Mouse (Mus musculus) stomach, embryonic 16.5 days (tissue): Measurements from ENCODE around the gene Ppm1a. TPM values are rescaled to one million over a fixed set of nuclear protein-coding genes. Genes with fewer than 3 reads are reported as not detected.

Experiments used
- ATAC-seq: fragments of 200-750 bp; cut with Nextera tagmentation; 2 replicates; pipeline ENCODE4 v1.8.0; 2017; ENCODE audit warnings: moderate number of reproducible peaks, moderate TSS enrichment; ENCODE audit not compliant: insufficient read depth, low FRiP score
- H3K27ac ChIP-seq: fragments of 300-500 bp; sonication (generic); 2 replicates; pipeline ENCODE4 v1.5.1; 2014; ENCODE audit warnings: low read length
- H3K27me3 ChIP-seq: fragments of 300-500 bp; sonication (generic); 2 replicates; pipeline ENCODE4 v1.6.1; 2014; ENCODE audit warnings: low read length, control low read depth, mixed read lengths; ENCODE audit not compliant: control insufficient read depth, insufficient read depth
- H3K36me3 ChIP-seq: fragments of 300-500 bp; sonication (generic); 2 replicates; pipeline ENCODE4 v1.6.1; 2014; ENCODE audit warnings: low read length; ENCODE audit not compliant: control insufficient read depth, insufficient read depth
- H3K4me1 ChIP-seq: fragments of 300-500 bp; sonication (generic); 2 replicates; pipeline ENCODE4 v1.6.1; 2014; ENCODE audit warnings: low read length, control low read depth, mixed read lengths; ENCODE audit not compliant: control insufficient read depth, insufficient read depth
- H3K4me2 ChIP-seq: fragments of 300-500 bp; sonication (generic); 2 replicates; pipeline ENCODE4 v1.6.1; 2014; ENCODE audit warnings: low read depth, low read length, mixed read lengths
- H3K4me3 ChIP-seq: fragments of 300-500 bp; sonication (generic); replicated peaks from 2 replicates; pipeline ENCODE4 v1.5.1; 2014; ENCODE audit warnings: mild to moderate bottlenecking, low read length
- H3K9ac ChIP-seq: fragments of 300-500 bp; sonication (generic); 2 replicates; pipeline ENCODE4 v1.6.1; 2014; ENCODE audit warnings: low read length
- H3K9me3 ChIP-seq: fragments of 300-500 bp; sonication (generic); replicated peaks from 2 replicates; pipeline ENCODE4 v1.6.1; 2016; ENCODE audit warnings: low read length, control low read depth; ENCODE audit not compliant: control insufficient read depth
- WGBS: fragments of 180-500 bp; shearing (Covaris S2); extraction: QIAGEN DNeasy Blood & Tissue Kit; methylation state at CpG from one replicate; pipeline ENCODE4 v1.1.7; 2014; 5-methylcytosine and 5-hydroxymethylcytosine counted together
- polyA plus RNA-seq: library from polyadenylated mRNA; unstranded; fragments of >200 nt; fragmentation: Nextera tagmentation; extraction: Ambion mirVana; gene quantifications from 2 replicates; pipeline ENCODE4 v1.2.1, GENCODE M21; 2015

Gene Ppm1a
- polyA plus RNA-seq, 1 experiment from 2014 or later = 22.9 TPM

DNA sequence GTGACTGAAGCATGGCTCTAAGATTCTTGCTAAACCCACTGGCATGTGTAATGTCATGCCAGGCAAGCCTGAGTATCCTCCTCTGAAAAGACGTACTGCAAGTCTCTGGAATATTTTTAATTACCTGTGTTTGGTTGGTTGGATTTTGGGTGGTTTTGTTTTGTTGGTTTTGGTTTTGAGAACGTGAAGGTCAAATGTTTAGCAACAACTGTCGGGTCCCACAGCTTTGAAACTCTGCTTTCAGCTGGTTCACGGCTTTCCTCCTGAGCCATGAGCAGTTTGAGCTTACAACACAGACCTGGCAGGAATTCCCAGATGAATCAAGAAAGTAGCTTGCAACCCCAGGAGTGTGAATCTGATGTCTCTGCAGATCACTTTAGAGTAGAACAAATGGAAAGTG is 29.7 kb downstream of the Ppm1a start:
- no peaks in the 10 kb centered on the region for H3K27me3 ChIP-seq

DNA sequence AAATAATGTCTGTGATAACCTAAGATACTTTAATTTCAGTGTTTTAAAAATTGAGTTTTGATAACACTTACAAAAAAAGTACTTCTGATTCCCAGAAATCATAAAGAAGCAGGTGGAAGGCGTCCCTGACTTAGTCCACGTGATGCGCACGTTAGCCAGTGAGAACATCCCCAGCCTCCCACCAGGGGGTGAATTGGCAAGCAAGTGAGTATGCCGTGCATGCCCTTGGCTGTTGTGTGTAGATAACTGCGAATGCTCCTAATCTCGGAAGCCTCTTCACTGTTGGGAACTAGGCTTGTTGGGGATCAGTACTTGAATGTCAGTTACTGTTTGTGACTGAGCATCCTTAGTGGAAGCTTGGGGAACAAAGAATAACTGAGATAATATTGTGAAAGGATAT is 33.3 kb downstream of the Ppm1a start:
- Histone ChIP-seq H3K27me3 (no peaks in the 10 kb centered on the region), H3K4me1 (no peaks in the 10 kb centered on the region; the same call in none of the 2 replicates), H3K4me2 (no peak overlapping the region), H3K27ac (no peak overlapping the region), H3K9ac (no peak overlapping the region), H3K36me3 (peaks cover 7% of the 10 kb centered on the region; the same call in 1 of the 2 replicates), H3K4me3 (no peak overlapping the region), H3K9me3 (no peaks in the 10 kb centered on the region)
- 69% methylated on average over 7 of the region's 7 CpGs for WGBS
- ATAC-seq = no peak

More for the DNA sequence above, 29.7 kb downstream of the Ppm1a start:
- no peak for ATAC-seq
- H3K4me2 ChIP-seq = no peak overlapping the region
- 86% methylated on average over 4 of the region's 4 CpGs for WGBS
- no peak overlapping the region for H3K4me3 ChIP-seq
- no peak overlapping the region for H3K27ac ChIP-seq
- no peaks in the 10 kb centered on the region; the same call in 1 of the 2 replicates for H3K4me1 ChIP-seq
- no peaks in the 10 kb centered on the region for H3K9me3 ChIP-seq
- H3K36me3 ChIP-seq = peaks cover 8% of the 10 kb centered on the region; the same call in 1 of the 2 replicates
- H3K9ac ChIP-seq = no peak overlapping the region

DNA sequence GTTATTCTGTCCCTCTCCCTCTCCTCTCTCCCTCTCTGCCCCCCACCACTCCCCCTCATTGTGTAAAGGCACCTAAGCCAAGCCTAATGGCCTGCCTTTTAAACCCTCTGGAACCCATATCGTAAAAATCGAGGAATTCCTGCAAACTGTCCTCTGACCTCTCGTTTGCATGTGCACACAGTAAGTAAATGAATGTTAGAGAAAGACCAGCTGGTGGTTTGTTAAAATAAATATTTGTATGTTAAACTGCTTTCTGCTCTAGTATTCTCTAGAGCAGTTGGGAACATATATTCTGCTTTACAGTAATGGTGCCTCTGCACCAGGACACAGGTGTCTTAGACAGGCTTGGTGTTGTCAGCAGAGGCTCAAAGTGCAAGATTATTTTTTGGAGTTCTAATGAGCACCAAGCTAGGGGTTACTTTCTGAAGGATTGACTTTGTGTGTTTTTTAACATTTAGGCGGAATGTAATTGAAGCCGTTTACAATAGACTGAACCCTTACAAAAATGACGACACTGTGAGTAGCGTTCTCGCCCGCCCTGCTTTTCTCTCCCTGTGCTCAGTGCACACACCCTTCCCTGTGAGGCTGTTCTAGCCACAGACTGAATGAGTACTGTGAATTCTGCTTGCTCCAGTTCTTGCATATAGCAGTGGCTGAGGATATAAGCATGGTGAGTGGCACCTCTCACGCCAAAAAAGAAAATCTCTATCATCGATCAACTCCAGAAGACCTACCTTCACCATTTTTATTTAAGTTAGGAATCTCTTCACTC is 35.3 kb downstream of the Ppm1a start:
- WGBS = 42% methylated on average over 11 of the region's 11 CpGs
- no peak for ATAC-seq
- Histone ChIP-seq H3K27ac (no peak overlapping the region), H3K9me3 (no peaks in the 10 kb centered on the region), H3K27me3 (no peaks in the 10 kb centered on the region), H3K36me3 (peaks cover 8% of the 10 kb centered on the region; the same call in 1 of the 2 replicates), H3K4me2 (no peak overlapping the region), H3K4me3 (no peak overlapping the region), H3K9ac (no peak overlapping the region), H3K4me1 (no peaks in the 10 kb centered on the region; the same call in none of the 2 replicates)

DNA sequence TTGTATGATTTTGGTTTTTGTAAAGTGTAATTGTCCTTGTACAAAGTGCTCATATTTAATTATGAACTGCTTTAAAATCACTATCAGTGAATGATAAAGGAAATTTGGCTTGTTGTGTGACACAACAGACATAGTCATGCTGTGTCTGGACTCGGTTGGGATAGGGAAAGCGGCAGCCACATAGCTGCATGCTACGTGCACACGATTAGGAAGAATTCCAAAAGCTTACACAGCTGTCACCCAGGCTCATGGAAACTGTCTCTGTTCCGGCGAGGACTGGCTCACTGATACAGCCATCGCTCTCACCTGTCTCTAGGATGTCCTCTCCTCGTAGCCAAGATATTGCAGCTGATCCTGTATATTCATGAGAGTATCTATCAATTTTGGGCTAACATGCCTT is 36.7 kb downstream of the Ppm1a start:
- Histone ChIP-seq H3K4me1 (no peaks in the 10 kb centered on the region; the same call in none of the 2 replicates), H3K9ac (no peak overlapping the region), H3K27me3 (no peaks in the 10 kb centered on the region), H3K9me3 (no peaks in the 10 kb centered on the region), H3K4me2 (no peak overlapping the region), H3K36me3 (peaks cover 8% of the 10 kb centered on the region; the same call in 1 of the 2 replicates), H3K27ac (no peak overlapping the region), H3K4me3 (no peak overlapping the region)
- ATAC-seq = no peak
- 95% methylated on average over 8 of the region's 8 CpGs for WGBS

DNA sequence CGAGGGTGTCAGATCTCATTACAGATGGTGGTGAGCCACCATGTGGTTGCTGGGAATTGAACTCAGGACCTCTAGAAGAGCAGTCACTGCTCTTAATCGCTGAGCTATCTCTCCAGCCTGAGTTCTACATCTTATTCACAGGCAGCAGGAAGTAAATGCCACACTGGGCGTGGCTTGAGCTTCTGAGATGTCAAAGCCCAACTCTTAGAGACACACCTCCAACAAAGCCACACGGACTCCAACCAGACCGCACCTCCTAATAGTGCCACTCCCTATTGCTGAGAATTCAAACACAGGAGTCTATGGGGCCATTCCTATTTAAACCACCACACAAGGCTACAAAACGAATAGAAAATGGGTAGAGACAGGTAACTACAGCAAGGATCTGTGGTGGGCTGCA is 52.5 kb downstream of the Ppm1a start:
- ATAC-seq = peak; percentile 58; the same call in 1 of the 2 replicates
- Histone ChIP-seq H3K4me3 (no peak overlapping the region), H3K4me1 (no peaks in the 10 kb centered on the region), H3K27ac (no peak overlapping the region), H3K4me2 (no peak overlapping the region), H3K27me3 (no peaks in the 10 kb centered on the region), H3K36me3 (no peaks in the 10 kb centered on the region), H3K9me3 (no peaks in the 10 kb centered on the region), H3K9ac (no peak overlapping the region)
- 65% methylated on average over 6 of the region's 6 CpGs for WGBS

DNA sequence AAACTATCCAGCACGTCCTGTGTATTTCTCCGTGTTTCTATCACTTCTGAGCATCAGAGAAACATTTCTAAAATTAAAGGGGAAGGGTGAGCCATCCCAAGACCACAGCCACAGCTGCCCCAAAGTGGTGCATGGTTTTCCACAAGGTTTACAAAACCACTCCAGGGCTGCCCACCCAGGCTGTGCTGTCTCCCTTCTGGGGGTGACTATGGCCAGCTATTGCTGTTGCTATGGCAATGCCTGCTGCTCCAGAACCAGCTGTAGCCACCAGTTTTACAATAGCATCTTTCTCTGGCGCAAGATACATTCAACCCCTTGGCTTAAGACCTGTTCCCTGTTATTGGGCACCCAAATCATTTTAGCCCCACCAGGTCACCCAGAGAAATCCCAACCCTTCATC is 54.3 kb downstream of the Ppm1a start:
- ATAC-seq = no peak
- Histone ChIP-seq H3K4me1 (no peaks in the 10 kb centered on the region), H3K4me3 (no peak overlapping the region), H3K9me3 (no peaks in the 10 kb centered on the region), H3K27me3 (no peaks in the 10 kb centered on the region), H3K27ac (no peak overlapping the region), H3K9ac (no peak overlapping the region), H3K4me2 (no peak overlapping the region), H3K36me3 (no peaks in the 10 kb centered on the region)
- WGBS = 76% methylated on average over 3 of the region's 3 CpGs

DNA sequence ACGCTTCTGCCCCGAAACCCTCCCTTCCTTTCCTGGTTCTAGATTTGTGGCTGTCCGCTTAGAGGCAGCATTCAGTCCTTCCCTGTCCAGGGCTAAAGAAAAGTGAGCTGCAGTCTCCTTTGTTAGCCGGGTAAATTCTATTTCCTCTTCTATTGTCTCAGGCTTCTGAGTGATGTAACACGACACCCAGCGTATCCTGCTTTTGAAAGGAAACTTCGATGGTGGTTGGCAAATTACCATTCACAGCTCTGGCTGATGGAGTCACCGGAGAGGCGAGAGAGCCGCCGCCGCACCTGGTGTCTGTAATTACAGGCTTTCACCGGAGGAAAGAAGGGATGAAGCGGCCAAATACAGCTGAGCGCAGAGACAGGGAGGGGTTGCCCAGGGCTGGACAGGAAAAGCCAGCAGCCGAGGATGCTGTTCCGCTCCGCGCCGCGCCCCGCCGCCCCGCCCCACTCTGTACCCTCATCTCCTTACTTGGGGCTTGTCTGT is 63.7 kb downstream of the Ppm1a start:
- no peaks in the 10 kb centered on the region for H3K27me3 ChIP-seq
- WGBS = 4% methylated on average over 24 of the region's 24 CpGs

DNA sequence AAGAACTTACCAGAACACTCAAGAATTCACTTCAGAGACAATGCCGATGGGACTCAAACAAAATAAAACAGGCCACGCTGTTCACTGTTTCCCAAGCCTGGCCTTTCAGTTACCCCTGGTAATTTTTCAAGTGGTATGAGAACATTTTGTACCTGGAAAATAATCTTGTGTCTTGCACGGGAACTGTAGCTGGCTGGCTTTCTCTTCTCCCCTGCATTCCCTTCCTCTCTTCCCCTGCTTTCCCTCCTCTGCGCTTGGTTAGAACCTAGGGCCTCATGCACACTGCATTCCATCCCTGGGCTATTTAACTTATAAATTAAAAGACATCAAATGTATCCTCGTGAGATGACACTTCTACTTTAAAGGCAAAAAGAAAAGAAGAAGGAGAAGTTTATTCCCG is 64.3 kb downstream of the Ppm1a start:
- Histone ChIP-seq H3K9me3 (no peaks in the 10 kb centered on the region), H3K4me1 (peaks cover 4% of the 10 kb centered on the region; the same call in 1 of the 2 replicates), H3K27ac (peak overlapping the region; percentile 80), H3K36me3 (no peaks in the 10 kb centered on the region), H3K27me3 (no peaks in the 10 kb centered on the region), H3K4me2 (peak overlapping the region; percentile 74), H3K4me3 (peak overlapping the region; percentile 52), H3K9ac (peak overlapping the region; percentile 67)
- ATAC-seq = peak; percentile 42; the same call in 1 of the 2 replicates
- 22% methylated on average over 6 of the region's 6 CpGs for WGBS

More for the DNA sequence above, 63.7 kb downstream of the Ppm1a start:
- Histone ChIP-seq H3K4me3 (peak overlapping the region; percentile 52), H3K9me3 (no peaks in the 10 kb centered on the region), H3K27ac (peak overlapping the region; percentile 80), H3K4me2 (peak overlapping the region; percentile 74), H3K4me1 (peaks cover 4% of the 10 kb centered on the region; the same call in 1 of the 2 replicates), H3K36me3 (no peaks in the 10 kb centered on the region), H3K9ac (peak overlapping the region; percentile 67)
- ATAC-seq = peak; percentile 88; the same call in 1 of the 2 replicates

DNA sequence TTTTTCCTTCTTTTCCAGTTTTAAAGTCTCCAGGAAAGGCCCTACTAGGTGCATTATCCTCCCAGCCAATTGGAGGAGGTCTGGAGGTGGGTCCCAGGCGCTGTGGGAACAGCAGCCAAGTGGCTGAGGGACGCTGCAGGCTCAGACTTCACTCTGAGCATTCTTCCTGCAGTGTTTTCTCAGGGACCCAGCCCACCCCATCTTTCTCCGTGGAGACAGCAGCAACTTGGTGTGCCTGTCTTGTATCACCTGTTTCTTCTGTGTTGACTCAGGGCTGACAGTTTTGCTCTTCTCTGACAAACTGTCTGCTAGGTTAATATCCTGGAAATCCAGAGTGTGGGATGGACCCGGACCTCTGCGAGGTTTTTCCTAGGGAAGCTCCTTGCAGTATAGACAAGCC is 68.4 kb downstream of the Ppm1a start:
- Histone ChIP-seq H3K27me3 (peaks cover 1% of the 10 kb centered on the region; the same call in 1 of the 2 replicates), H3K9me3 (no peaks in the 10 kb centered on the region), H3K4me3 (no peak overlapping the region), H3K36me3 (no peaks in the 10 kb centered on the region), H3K27ac (no peak overlapping the region), H3K4me1 (peaks cover 3% of the 10 kb centered on the region; the same call in 1 of the 2 replicates), H3K4me2 (no peak overlapping the region), H3K9ac (no peak overlapping the region)
- ATAC-seq = no peak
- 36% methylated on average over 5 of the region's 5 CpGs for WGBS
